In the genomic region with DNA sequence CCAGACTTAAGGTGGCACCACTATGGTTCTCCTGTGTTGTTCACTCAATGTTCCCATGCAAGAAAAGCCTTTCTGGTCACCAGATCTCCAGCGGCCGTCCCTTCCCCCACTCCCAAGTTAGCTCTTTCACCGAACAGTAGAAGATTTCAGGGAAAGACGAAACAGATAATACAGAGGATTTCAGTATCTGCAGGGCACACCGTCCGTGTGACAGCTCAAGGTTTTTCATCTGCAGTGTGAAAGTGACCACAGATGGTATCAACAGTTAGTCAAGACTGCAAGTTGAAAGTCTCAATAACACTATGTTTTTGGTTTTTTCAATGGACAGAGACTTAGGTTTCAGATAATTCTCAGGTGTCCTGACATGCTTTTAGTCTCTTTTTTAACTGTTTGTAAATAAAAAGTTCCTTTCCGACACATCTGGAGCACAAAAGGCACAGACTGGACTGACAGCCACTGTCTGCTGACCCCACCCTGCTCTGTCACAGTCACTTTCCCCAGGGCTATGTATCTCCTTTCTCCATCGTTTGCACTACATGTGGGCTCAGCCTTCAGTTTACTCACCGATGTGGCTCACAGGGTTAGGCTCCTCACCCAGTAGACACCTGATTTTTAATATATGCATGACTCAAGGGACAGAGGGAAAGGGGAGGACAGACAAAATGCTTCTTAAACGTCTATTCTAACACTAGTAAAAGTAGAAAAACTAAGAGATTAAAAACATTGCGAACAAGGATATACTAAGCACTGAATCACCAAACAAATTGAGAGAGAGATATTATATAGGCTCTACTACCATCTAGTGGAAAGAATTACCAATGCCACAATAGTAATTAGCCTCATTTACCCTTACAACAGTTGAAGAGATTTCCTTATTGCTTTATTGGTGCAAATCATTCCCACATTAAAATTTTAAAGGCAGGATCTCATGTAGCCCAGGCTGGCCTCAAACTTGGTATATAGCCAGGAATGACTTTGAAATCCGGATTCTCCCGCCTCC, we compare ENCODE assay signal across 11 mouse cellular contexts. TPM values are rescaled to one million over a fixed set of nuclear protein-coding genes. Genes with fewer than 3 reads are reported as not detected.
DNase-seq lines count a peak whose midpoint lies in the region; ATAC-seq and TF ChIP-seq lines count a peak whose summit lies in the region.
"Had no signal": no experiment of that assay in that cellular context is flagged by ENCODE, and none has a peak within 500 bp of the region (broad histone marks: within the 10 kb centered on the region; RNA-seq: fewer than 3 reads in every experiment).

No protein-coding gene starts in this region.

- no peak overlapping the region for H3K9ac ChIP-seq in hindbrain, embryonic 14.5 days
- no peak overlapping the region for H3K9ac ChIP-seq in hindbrain, embryonic 11.5 days (ENCODE audit: low read depth, low read length)
- no peak overlapping the region for H3K9ac ChIP-seq in CH12.LX (ENCODE audit: insufficient read depth, low read depth)
- H3K9ac ChIP-seq in forebrain, embryonic 14.5 days (ENCODE audit: low read length) = no peak overlapping the region
- no peak overlapping the region for H3K9ac ChIP-seq in heart, embryonic 12.5 days

- H3K4me3 ChIP-seq in hindbrain, embryonic 14.5 days (replicated peaks; ENCODE audit: low read length) = no peak overlapping the region
- H3K4me3 ChIP-seq in hindbrain, embryonic 11.5 days (ENCODE audit: low read depth, low read length) = no peak overlapping the region
- no peak overlapping the region for H3K4me3 ChIP-seq in CH12.LX (replicated peaks in 1 of 3; ENCODE audit: low read depth in 2 of 3, low read length in 2 of 3, poor library complexity in 1 of 3)
- H3K4me3 ChIP-seq in forebrain, embryonic 14.5 days (ENCODE audit: low read depth, low read length) = no peak overlapping the region
- no peak overlapping the region for H3K4me3 ChIP-seq in heart, embryonic 12.5 days

- H3K27ac ChIP-seq in hindbrain, embryonic 14.5 days = no peak overlapping the region
- no peak overlapping the region for H3K27ac ChIP-seq in hindbrain, embryonic 11.5 days (ENCODE audit: low read depth, low read length)
- H3K27ac ChIP-seq in CH12.LX (ENCODE audit: insufficient read depth, low read depth) = no peak overlapping the region
- H3K27ac ChIP-seq in forebrain, embryonic 14.5 days (ENCODE audit: low read depth, low read length) = no peak overlapping the region
- no peak overlapping the region for H3K27ac ChIP-seq in heart, embryonic 12.5 days (ENCODE audit: poor library complexity, severe bottlenecking)

- no peaks in the 10 kb centered on the region for H3K9me3 ChIP-seq in hindbrain, embryonic 14.5 days (ENCODE audit: control insufficient read depth, low read length)
- no peaks in the 10 kb centered on the region for H3K9me3 ChIP-seq in hindbrain, embryonic 11.5 days (ENCODE audit: control insufficient read depth, low read length)
- no peaks in the 10 kb centered on the region for H3K9me3 ChIP-seq in CH12.LX (replicated peaks; ENCODE audit: low read length)
- H3K9me3 ChIP-seq in forebrain, embryonic 14.5 days (replicated peaks; ENCODE audit: control insufficient read depth, low read length) = no peaks in the 10 kb centered on the region
- H3K9me3 ChIP-seq in heart, embryonic 12.5 days (replicated peaks) = peaks cover 5% of the 10 kb centered on the region; the same call in 1 of the 2 replicates

- TF ChIP-seq POLR2A in CH12.LX (IDR thresholded peaks at IDR 0.05; ENCODE audit: low read depth, low read length) = no peak

- peak in 1 of 2 experiments; percentile 55; a peak in 2 of 4 replicates for TF ChIP-seq CTCF in CH12.LX (conservative IDR thresholded peaks at IDR 0.05 in 1 of 2, IDR thresholded peaks at IDR 0.05 in 1 of 2; ENCODE audit: low read depth in 2 of 2, low read length in 2 of 2)

- dilution Hi-C loops in CH12.LX (cut with MboI; ENCODE audit: extremely low pct_ligation_motif_present, extremely low pct_unique_long_range_greater_than_20kb, low sequenced_read_pairs) = no loop called here

- no peak overlapping the region for H3K4me2 ChIP-seq in hindbrain, embryonic 14.5 days (replicated peaks)
- no peak overlapping the region for H3K4me2 ChIP-seq in hindbrain, embryonic 11.5 days (replicated peaks; ENCODE audit: low read depth, low read length)
- no peak overlapping the region for H3K4me2 ChIP-seq in CH12.LX (ENCODE audit: insufficient read depth, low read depth, poor library complexity, severe bottlenecking)
- H3K4me2 ChIP-seq in forebrain, embryonic 14.5 days (ENCODE audit: low read length) = no peak overlapping the region
- no peak overlapping the region for H3K4me2 ChIP-seq in heart, embryonic 12.5 days

- H3K4me1 ChIP-seq in hindbrain, embryonic 14.5 days (replicated peaks; ENCODE audit: control insufficient read depth, insufficient read depth, low read length) = no peaks in the 10 kb centered on the region
- H3K4me1 ChIP-seq in hindbrain, embryonic 11.5 days (replicated peaks; ENCODE audit: control insufficient read depth, insufficient read depth, low read length) = no peaks in the 10 kb centered on the region
- H3K4me1 ChIP-seq in CH12.LX (ENCODE audit: control insufficient read depth in 1 of 2, insufficient read depth in 2 of 2) = peaks cover 9 to 39% of the 10 kb centered on the region in 2 experiments
- H3K4me1 ChIP-seq in forebrain, embryonic 14.5 days (ENCODE audit: control insufficient read depth, insufficient read depth, low read length) = peaks cover 7% of the 10 kb centered on the region
- H3K4me1 ChIP-seq in heart, embryonic 12.5 days (replicated peaks) = no peaks in the 10 kb centered on the region

- H3K79me2 ChIP-seq in CH12.LX (replicated peaks; ENCODE audit: control insufficient read depth, extremely low read depth, insufficient read depth, poor library complexity, severe bottlenecking) = no peaks in the 10 kb centered on the region

- no peaks in the 10 kb centered on the region for H3K36me3 ChIP-seq in hindbrain, embryonic 14.5 days (replicated peaks; ENCODE audit: control insufficient read depth, insufficient read depth)
- no peaks in the 10 kb centered on the region for H3K36me3 ChIP-seq in hindbrain, embryonic 11.5 days (ENCODE audit: control insufficient read depth, insufficient read depth, low read length)
- H3K36me3 ChIP-seq in CH12.LX (replicated peaks in 1 of 2; ENCODE audit: control insufficient read depth in 1 of 2, insufficient read depth in 1 of 2, low read length in 1 of 2) = peaks cover 13 to 85% of the 10 kb centered on the region in 2 experiments
- no peaks in the 10 kb centered on the region for H3K36me3 ChIP-seq in forebrain, embryonic 14.5 days (ENCODE audit: control insufficient read depth, insufficient read depth, low read length)
- peaks cover 49% of the 10 kb centered on the region for H3K36me3 ChIP-seq in heart, embryonic 12.5 days

- no peaks in the 10 kb centered on the region for H3K27me3 ChIP-seq in hindbrain, embryonic 14.5 days (ENCODE audit: control insufficient read depth, insufficient read depth, low read length)
- no peaks in the 10 kb centered on the region for H3K27me3 ChIP-seq in hindbrain, embryonic 11.5 days (ENCODE audit: control insufficient read depth, insufficient read depth, low read length)
- H3K27me3 ChIP-seq in CH12.LX (replicated peaks) = no peaks in the 10 kb centered on the region
- H3K27me3 ChIP-seq in forebrain, embryonic 14.5 days (replicated peaks; ENCODE audit: control insufficient read depth, insufficient read depth, low read length) = no peaks in the 10 kb centered on the region
- H3K27me3 ChIP-seq in heart, embryonic 12.5 days (replicated peaks) = no peaks in the 10 kb centered on the region

- ATAC-seq in hindbrain, embryonic 14.5 days (ENCODE audit: low FRiP score) = peak; percentile 62; the same call in 1 of the 2 replicates
- no peak for ATAC-seq in hindbrain, embryonic 11.5 days (ENCODE audit: low FRiP score)
- peak; percentile 57; the same call in 1 of the 2 replicates for ATAC-seq in forebrain, embryonic 14.5 days
- peak; percentile 75 for ATAC-seq in megakaryocyte-erythroid progenitor cell, adult 5-6 weeks (replicated peaks; ENCODE audit: low FRiP score, low TSS enrichment, poor library complexity, severe bottlenecking)
- no peak for ATAC-seq in heart, embryonic 12.5 days (ENCODE audit: insufficient number of reproducible peaks, low FRiP score)

- peak; percentile 68 for TF ChIP-seq RAD21 in CH12.LX (IDR thresholded peaks at IDR 0.05; ENCODE audit: low read depth, low read length)

- DNase-seq in hindbrain, embryonic 14.5 days (ENCODE audit: low spot score) = peak; percentile 75
- DNase-seq in hindbrain, embryonic 11.5 days (ENCODE audit: low spot score) = no peak
- no peak for DNase-seq in CH12.LX (ENCODE audit: extremely low read depth)
- peak; percentile 66 for DNase-seq in forebrain, embryonic 14.5 days (ENCODE audit: low spot score)
- no peak for DNase-seq in left cerebral cortex, postnatal 25 days (ENCODE audit: low spot score in 2 of 2)
- DNase-seq in T-cell, adult 2 months (ENCODE audit: low spot score) = no peak
- DNase-seq: cerebellum, adult 8-10 months; layer of hippocampus, adult 9-11 months had no signal

- WGBS in hindbrain, embryonic 14.5 days = 79% methylated on average over 13 of the region's 13 CpGs
- WGBS in hindbrain, embryonic 11.5 days = 72% methylated on average over 13 of the region's 13 CpGs
- 81% methylated on average over 13 of the region's 13 CpGs for WGBS in forebrain, embryonic 14.5 days
- WGBS in heart, embryonic 12.5 days = 59% methylated on average over 13 of the region's 13 CpGs

- in situ Hi-C loops in CH12.LX (cut with MboI; ENCODE audit: low pct_ligation_motif_present, low pct_unique_long_range_greater_than_20kb, low sequenced_read_pairs) = no loop called here

- intact Hi-C loops in left cerebral cortex, postnatal 25 days (cut with DNase I) = loop anchor here (2.0 to 5.0 kb wide), 3 partner anchors 94 to 407 kb away; a partner anchor contains a TSS

- TF ChIP-seq EP300 in CH12.LX (IDR thresholded peaks at IDR 0.05; ENCODE audit: low read length) = no peak

TF ChIP-seq in CH12.LX, 34 proteins besides CTCF, POLR2A, EP300 and RAD21:
- TF ChIP-seq SMC3 (IDR thresholded peaks at IDR 0.05; ENCODE audit: low read depth, low read length) (peak; percentile 31; the same call in 1 of the 2 replicates), HCFC1 (IDR thresholded peaks at IDR 0.05; ENCODE audit: low read depth, low read length) (no peak)

RNA-seq across cellular contexts. Expression of a gene that starts 6.6 kb away (rescaled TPM):
- 0.14 and 0.23 TPM in 2 replicates for polyA plus RNA-seq in hindbrain, embryonic 14.5 days (2014; fragmentation: Nextera tagmentation; extraction: Ambion mirVana)
- not detected in 2 replicates for polyA plus RNA-seq in hindbrain, embryonic 11.5 days (2014; fragmentation: Nextera tagmentation; extraction: Ambion mirVana)
- not detected in 2 replicates for total RNA-seq in CH12.LX (2012; rRNA removed)
- 0.08 TPM in 1 of 2 replicates, not detected in the other for total RNA-seq in CH12.LX (2014; rRNA removed)
- 0.11 TPM in 2 replicates for polyA plus RNA-seq in CH12.LX (2012; ENCODE audit: insufficient read length, low read depth)
- not detected in 2 replicates for polyA plus RNA-seq in forebrain, embryonic 14.5 days (2014; fragmentation: Nextera tagmentation; extraction: Ambion mirVana)
- 0.96 and 7.8 TPM in 2 replicates for total RNA-seq in megakaryocyte-erythroid progenitor cell, adult 5-6 weeks (2014; fragmentation: Nextera tagmentation)
- 0.15 and 1.2 TPM in 2 replicates for total RNA-seq in megakaryocyte-erythroid progenitor cell, adult 5-6 weeks (2017)
- under 1 TPM; 0.11 to 0.64 TPM for total RNA-seq in left cerebral cortex, postnatal 25 days (2021)
- polyA plus RNA-seq in heart, embryonic 12.5 days (2016; fragmentation: Nextera tagmentation; extraction: Ambion mirVana) = not detected in 2 replicates
- total RNA-seq: gastrocnemius, adult 8-10 months had no signal

Comparison
In these comparisons a context has a peak if more than half of its experiments do, and no peak if none do; other contexts are left out.
1. ATAC-seq: peak in hindbrain, embryonic 14.5 days (single experiment), forebrain, embryonic 14.5 days (single experiment) and megakaryocyte-erythroid progenitor cell, adult 5-6 weeks (single experiment); none in hindbrain, embryonic 11.5 days (single experiment) and heart, embryonic 12.5 days (single experiment).
2. DNase-seq: peak in hindbrain, embryonic 14.5 days (single experiment) and forebrain, embryonic 14.5 days (single experiment); none in hindbrain, embryonic 11.5 days (single experiment), CH12.LX (single experiment), left cerebral cortex, postnatal 25 days (0 of 2) and T-cell, adult 2 months (single experiment).